21 mouse cellular contexts compared by ENCODE assay signal in genomic region chr4:134258354-134258753, GRCm38 (mm10). TPM values are rescaled to one million over a fixed set of nuclear protein-coding genes. Genes with fewer than 3 reads are reported as not detected.
DNase-seq lines count a peak whose midpoint lies in the region; ATAC-seq and TF ChIP-seq lines count a peak whose summit lies in the region.
"Had no signal": no experiment of that assay in that cellular context is flagged by ENCODE, and none has a peak within 500 bp of the region (broad histone marks: within the 10 kb centered on the region; RNA-seq: fewer than 3 reads in every experiment).

No protein-coding gene starts in this region.

- DNase-seq in gastrocnemius, adult 2 months = no peak
- DNase-seq in gastrocnemius, postnatal 36 days = no peak
- peak; percentile 45 to 62 for DNase-seq in kidney, postnatal 25 days
- DNase-seq in lung, postnatal 36 days = peak; percentile 59
- DNase-seq in urinary bladder, postnatal 4 days (ENCODE audit: low spot score in 2 of 2) = no peak
- DNase-seq: adrenal gland, postnatal 36 days; cerebellum, adult 9-10 months; gastrocnemius, postnatal 10 days; midbrain, embryonic 14.5 days; right cerebral cortex, postnatal 14 days had no signal

- TF ChIP-seq CTCF in gastrocnemius, adult 2 months (IDR thresholded peaks at IDR 0.05) = no peak

- no peaks in the 10 kb centered on the region for H3K36me3 ChIP-seq in kidney, embryonic 16.5 days (ENCODE audit: insufficient read depth, low read length)
- H3K36me3 ChIP-seq in intestine, embryonic 16.5 days (ENCODE audit: control insufficient read depth, insufficient read depth, low read length) = no peaks in the 10 kb centered on the region
- H3K36me3 ChIP-seq: heart, embryonic 15.5 days; hindbrain, embryonic 13.5 days; intestine, embryonic 15.5 days; limb, embryonic 13.5 days had no signal

- peak overlapping the region; percentile 74; the same call in 1 of the 2 replicates for H3K27ac ChIP-seq in gastrocnemius, adult 2 months
- no peak overlapping the region; the same call in 1 of the 2 replicates for H3K27ac ChIP-seq in kidney, embryonic 16.5 days (ENCODE audit: low read length)
- no peak overlapping the region for H3K27ac ChIP-seq in intestine, embryonic 16.5 days (ENCODE audit: low read length)
- H3K27ac ChIP-seq: hindbrain, embryonic 13.5 days; intestine, embryonic 15.5 days; layer of hippocampus, adult 2 months; limb, embryonic 13.5 days had no signal

- H3K4me2 ChIP-seq in kidney, embryonic 16.5 days (replicated peaks; ENCODE audit: low read depth, low read length) = no peak overlapping the region
- no peak overlapping the region for H3K4me2 ChIP-seq in intestine, embryonic 16.5 days (ENCODE audit: low read depth, low read length)
- H3K4me2 ChIP-seq: heart, embryonic 15.5 days; hindbrain, embryonic 13.5 days; intestine, embryonic 15.5 days; limb, embryonic 13.5 days had no signal

- H3K4me3 ChIP-seq in gastrocnemius, adult 2 months = no peak overlapping the region
- no peak overlapping the region for H3K4me3 ChIP-seq in kidney, embryonic 16.5 days (ENCODE audit: low read length)
- no peak overlapping the region for H3K4me3 ChIP-seq in intestine, embryonic 16.5 days (ENCODE audit: low read length)
- H3K4me3 ChIP-seq: heart, embryonic 15.5 days; hindbrain, embryonic 13.5 days; intestine, embryonic 15.5 days; layer of hippocampus, adult 2 months; limb, embryonic 13.5 days had no signal

- H3K9ac ChIP-seq in kidney, embryonic 16.5 days (replicated peaks; ENCODE audit: low read length) = no peak overlapping the region
- H3K9ac ChIP-seq in intestine, embryonic 16.5 days (ENCODE audit: low read depth, low read length) = no peak overlapping the region
- H3K9ac ChIP-seq: heart, embryonic 15.5 days; hindbrain, embryonic 13.5 days; intestine, embryonic 15.5 days; limb, embryonic 13.5 days had no signal

- ATAC-seq in kidney, embryonic 16.5 days (ENCODE audit: low FRiP score, low TSS enrichment) = no peak
- ATAC-seq in common myeloid progenitor, adult 5-6 weeks (replicated peaks; ENCODE audit: low read depth, poor library complexity, severe bottlenecking) = peak; percentile 50; the same call in 1 of the 2 replicates
- no peak for ATAC-seq in intestine, embryonic 16.5 days
- ATAC-seq: intestine, embryonic 15.5 days; Patski had no signal

- peaks cover 6% of the 10 kb centered on the region for H3K27me3 ChIP-seq in kidney, embryonic 16.5 days (ENCODE audit: insufficient read depth, low read length)
- H3K27me3 ChIP-seq in intestine, embryonic 16.5 days (replicated peaks; ENCODE audit: control insufficient read depth, insufficient read depth, low read length) = peaks cover 5% of the 10 kb centered on the region
- H3K27me3 ChIP-seq: Patski had no signal

- H3K9me3 ChIP-seq in kidney, embryonic 16.5 days (ENCODE audit: low read length) = no peaks in the 10 kb centered on the region
- H3K9me3 ChIP-seq in intestine, embryonic 16.5 days (ENCODE audit: control insufficient read depth, low read length) = no peaks in the 10 kb centered on the region
- H3K9me3 ChIP-seq: heart, embryonic 15.5 days; hindbrain, embryonic 13.5 days; intestine, embryonic 15.5 days; limb, embryonic 13.5 days had no signal

- intact Hi-C loops in gastrocnemius, adult 2 months (cut with DNase I) = no loop called here
- intact Hi-C loops in gastrocnemius, postnatal 36 days (cut with DNase I) = no loop called here

- H3K4me1 ChIP-seq in kidney, embryonic 16.5 days (ENCODE audit: insufficient read depth, low read length) = peaks cover 27% of the 10 kb centered on the region
- peaks cover 14% of the 10 kb centered on the region for H3K4me1 ChIP-seq in intestine, embryonic 16.5 days (ENCODE audit: control insufficient read depth, insufficient read depth, low read length)

- 47% methylated on average over 11 of the region's 11 CpGs for WGBS in kidney, embryonic 16.5 days
- WGBS in intestine, embryonic 16.5 days = 53% methylated on average over 11 of the region's 11 CpGs

RNA-seq across cellular contexts. Expression of gene Grrp1, which starts 4.4 kb away (rescaled TPM):
- 1 to 10 TPM; 1.7 to 3.1 TPM for total RNA-seq in gastrocnemius, adult 2 months (2021)
- 1 to 10 TPM; 2.4 to 3.6 TPM for total RNA-seq in gastrocnemius, postnatal 36 days (2021)
- polyA plus RNA-seq in kidney, embryonic 16.5 days (2015; fragmentation: Nextera tagmentation; extraction: Ambion mirVana) = 12.2 and 12.8 TPM in 2 replicates
- total RNA-seq in common myeloid progenitor, adult 5-6 weeks (2017) = not detected in 2 replicates
- 3.6 and 5.0 TPM in 2 replicates for polyA plus RNA-seq in intestine, embryonic 16.5 days (2015; fragmentation: Nextera tagmentation; extraction: Ambion mirVana)
- polyA plus RNA-seq: Patski had no signal

RNA-seq across cellular contexts. Expression of gene Gm30191, which starts 11.6 kb away (rescaled TPM):
- not detected for total RNA-seq in gastrocnemius, adult 2 months (2021)
- not detected for total RNA-seq in gastrocnemius, postnatal 36 days (2021)
- not detected in 2 replicates for polyA plus RNA-seq in kidney, embryonic 16.5 days (2015; fragmentation: Nextera tagmentation; extraction: Ambion mirVana)
- total RNA-seq in common myeloid progenitor, adult 5-6 weeks (2017) = not detected in 2 replicates
- not detected in 2 replicates for polyA plus RNA-seq in intestine, embryonic 16.5 days (2015; fragmentation: Nextera tagmentation; extraction: Ambion mirVana)
- total RNA-seq: adrenal gland, postnatal 36 days; gastrocnemius, postnatal 10 days; layer of hippocampus, adult 2 months; left cerebral cortex, adult 8-10 months had no signal
- polyA plus RNA-seq: heart, embryonic 15.5 days; intestine, embryonic 15.5 days; limb, embryonic 13.5 days; liver, embryonic 16.5 days; midbrain, embryonic 14.5 days; Patski had no signal

RNA-seq across cellular contexts. Expression of gene Zfp593, which starts 13.0 kb away (rescaled TPM):
- total RNA-seq in gastrocnemius, adult 2 months (2021) = 1 to 10 TPM; 4.8 to 6.4 TPM
- 1 to 10 TPM; 4.5 to 4.7 TPM for total RNA-seq in gastrocnemius, postnatal 36 days (2021)
- 15.0 and 15.8 TPM in 2 replicates for polyA plus RNA-seq in kidney, embryonic 16.5 days (2015; fragmentation: Nextera tagmentation; extraction: Ambion mirVana)
- 8.6 and 13.1 TPM in 2 replicates for total RNA-seq in common myeloid progenitor, adult 5-6 weeks (2017)
- polyA plus RNA-seq in intestine, embryonic 16.5 days (2015; fragmentation: Nextera tagmentation; extraction: Ambion mirVana) = 13.0 and 14.5 TPM in 2 replicates

RNA-seq across cellular contexts. Expression of gene E130218I03Rik, which starts 14.9 kb away (rescaled TPM):
- total RNA-seq in gastrocnemius, adult 2 months (2021) = under 1 TPM in 1 of 2 experiments, not detected in 1; 0.26 TPM
- not detected for total RNA-seq in gastrocnemius, postnatal 36 days (2021)
- polyA plus RNA-seq in kidney, embryonic 16.5 days (2015; fragmentation: Nextera tagmentation; extraction: Ambion mirVana) = 0.62 and 0.67 TPM in 2 replicates
- 1.8 TPM in 1 of 2 replicates, not detected in the other for total RNA-seq in common myeloid progenitor, adult 5-6 weeks (2017)
- 0.28 and 0.34 TPM in 2 replicates for polyA plus RNA-seq in intestine, embryonic 16.5 days (2015; fragmentation: Nextera tagmentation; extraction: Ambion mirVana)
- total RNA-seq: adrenal gland, postnatal 36 days; gastrocnemius, postnatal 10 days; layer of hippocampus, adult 2 months; left cerebral cortex, adult 8-10 months had no signal

RNA-seq across cellular contexts. Expression of gene Cnksr1, which starts 20.2 kb away (rescaled TPM):
- 10 to 100 TPM; 26.3 to 53.5 TPM for total RNA-seq in gastrocnemius, adult 2 months (2021)
- 10 to 100 TPM; 33.7 to 36.3 TPM for total RNA-seq in gastrocnemius, postnatal 36 days (2021)
- 9.6 and 10.9 TPM in 2 replicates for polyA plus RNA-seq in kidney, embryonic 16.5 days (2015; fragmentation: Nextera tagmentation; extraction: Ambion mirVana)
- not detected in 2 replicates for total RNA-seq in common myeloid progenitor, adult 5-6 weeks (2017)
- 16.9 and 18.3 TPM in 2 replicates for polyA plus RNA-seq in intestine, embryonic 16.5 days (2015; fragmentation: Nextera tagmentation; extraction: Ambion mirVana)
- polyA plus RNA-seq: midbrain, embryonic 14.5 days had no signal

Comparison
In these comparisons a context has a peak if more than half of its experiments do, and no peak if none do; other contexts are left out.
1. DNase-seq: peak in kidney, postnatal 25 days (2 of 2) and lung, postnatal 36 days (single experiment); none in gastrocnemius, adult 2 months (single experiment), gastrocnemius, postnatal 36 days (0 of 2) and urinary bladder, postnatal 4 days (0 of 2).